Mouse (Mus musculus): ENCODE data around the gene Vsig10. TPM values are rescaled to one million over a fixed set of nuclear protein-coding genes. Genes with fewer than 3 reads are reported as not detected.

Vsig10 gene
- total and polyA plus RNA-seq, 2 experiments, result 1.8 to 4.5 TPM

- no peak overlapping the region for H3K9ac ChIP-seq (ENCODE audit: low read depth, low read length)
- no peak overlapping the region for H3K4me3 ChIP-seq (ENCODE audit: insufficient read depth, low read depth, low read length)
- no peaks in the 10 kb centered on the region for H3K79me2 ChIP-seq (ENCODE audit: control insufficient read depth, insufficient read depth, low read length)
- H3K27me3 ChIP-seq (ENCODE audit: control insufficient read depth, insufficient read depth, low read length), result no peaks in the 10 kb centered on the region
- no peaks in the 10 kb centered on the region for H3K36me3 ChIP-seq (ENCODE audit: control insufficient read depth, insufficient read depth, low read length)
- H3K27ac ChIP-seq (replicated peaks; ENCODE audit: insufficient read depth, low read depth, low read length), result no peak overlapping the region
- no peak for DNase-seq (ENCODE audit: extremely low read depth, low read depth, low spot score)
- TF ChIP-seq POLR2A (IDR thresholded peaks at IDR 0.05; ENCODE audit: extremely low read depth, insufficient read depth, low read length), result no peak
- TF ChIP-seq CTCF (IDR thresholded peaks at IDR 0.05; ENCODE audit: low read depth, low read length), result no peak
- 88% methylated on average over 5 of the region's 5 CpGs for WGBS
- H3K4me1 ChIP-seq (ENCODE audit: control insufficient read depth, insufficient read depth, low read length), result no peaks in the 10 kb centered on the region
Measured at GRCm38 (mm10) chr5:117395834-117396233, 77.0 kb downstream of the Vsig10 start.

- WGBS, result 52% methylated on average over 6 of the region's 6 CpGs
- no peaks in the 10 kb centered on the region for H3K4me1 ChIP-seq (ENCODE audit: control insufficient read depth, insufficient read depth, low read length)
- H3K9ac ChIP-seq (ENCODE audit: low read depth, low read length), result no peak overlapping the region
- no peaks in the 10 kb centered on the region for H3K36me3 ChIP-seq (ENCODE audit: control insufficient read depth, insufficient read depth, low read length)
- no peak overlapping the region for H3K27ac ChIP-seq (replicated peaks; ENCODE audit: insufficient read depth, low read depth, low read length)
- H3K27me3 ChIP-seq (ENCODE audit: control insufficient read depth, insufficient read depth, low read length), result no peaks in the 10 kb centered on the region
- H3K79me2 ChIP-seq (ENCODE audit: control insufficient read depth, insufficient read depth, low read length), result no peaks in the 10 kb centered on the region
- TF ChIP-seq POLR2A (IDR thresholded peaks at IDR 0.05; ENCODE audit: extremely low read depth, insufficient read depth, low read length) (no peak), CTCF (IDR thresholded peaks at IDR 0.05; ENCODE audit: low read depth, low read length) (no peak)
- H3K4me3 ChIP-seq (ENCODE audit: insufficient read depth, low read depth, low read length), result no peak overlapping the region
- no peak for DNase-seq (ENCODE audit: extremely low read depth, low read depth, low spot score)
Measured at GRCm38 (mm10) chr5:117396596-117397014, 77.7 kb downstream of the Vsig10 start.

- WGBS, result 78% methylated on average over 6 of the region's 6 CpGs
Measured at GRCm38 (mm10) chr5:117397371-117397770, 78.5 kb downstream of the Vsig10 start.

GRCm38 (mm10) chr5:117398007-117398550 is 79.2 kb downstream of the Vsig10 start:
- no peak overlapping the region for H3K4me3 ChIP-seq (ENCODE audit: insufficient read depth, low read depth, low read length)
- no peak overlapping the region for H3K27ac ChIP-seq (replicated peaks; ENCODE audit: insufficient read depth, low read depth, low read length)
- DNase-seq (ENCODE audit: extremely low read depth, low read depth, low spot score), result no peak
- H3K27me3 ChIP-seq (ENCODE audit: control insufficient read depth, insufficient read depth, low read length), result no peaks in the 10 kb centered on the region
- no peaks in the 10 kb centered on the region for H3K79me2 ChIP-seq (ENCODE audit: control insufficient read depth, insufficient read depth, low read length)
- no peaks in the 10 kb centered on the region for H3K36me3 ChIP-seq (ENCODE audit: control insufficient read depth, insufficient read depth, low read length)
- WGBS, result 62% methylated on average over 5 of the region's 5 CpGs
- TF ChIP-seq POLR2A (IDR thresholded peaks at IDR 0.05; ENCODE audit: extremely low read depth, insufficient read depth, low read length) (no peak), CTCF (IDR thresholded peaks at IDR 0.05; ENCODE audit: low read depth, low read length) (no peak)
- H3K4me1 ChIP-seq (ENCODE audit: control insufficient read depth, insufficient read depth, low read length), result no peaks in the 10 kb centered on the region
- no peak overlapping the region for H3K9ac ChIP-seq (ENCODE audit: low read depth, low read length)

More at GRCm38 (mm10) chr5:117397371-117397770, 78.5 kb downstream of the Vsig10 start:
- Histone ChIP-seq H3K79me2 (ENCODE audit: control insufficient read depth, insufficient read depth, low read length) (no peaks in the 10 kb centered on the region), H3K4me1 (ENCODE audit: control insufficient read depth, insufficient read depth, low read length) (no peaks in the 10 kb centered on the region), H3K36me3 (ENCODE audit: control insufficient read depth, insufficient read depth, low read length) (no peaks in the 10 kb centered on the region), H3K27ac (replicated peaks; ENCODE audit: insufficient read depth, low read depth, low read length) (no peak overlapping the region), H3K27me3 (ENCODE audit: control insufficient read depth, insufficient read depth, low read length) (no peaks in the 10 kb centered on the region), H3K9ac (ENCODE audit: low read depth, low read length) (no peak overlapping the region), H3K4me3 (ENCODE audit: insufficient read depth, low read depth, low read length) (no peak overlapping the region)
- TF ChIP-seq POLR2A (IDR thresholded peaks at IDR 0.05; ENCODE audit: extremely low read depth, insufficient read depth, low read length) (no peak), CTCF (IDR thresholded peaks at IDR 0.05; ENCODE audit: low read depth, low read length) (no peak)
- no peak for DNase-seq (ENCODE audit: extremely low read depth, low read depth, low spot score)

- no peaks in the 10 kb centered on the region for H3K4me1 ChIP-seq (ENCODE audit: control insufficient read depth, insufficient read depth, low read length)
- no peak overlapping the region for H3K4me3 ChIP-seq (ENCODE audit: insufficient read depth, low read depth, low read length)
- no peaks in the 10 kb centered on the region for H3K36me3 ChIP-seq (ENCODE audit: control insufficient read depth, insufficient read depth, low read length)
- DNase-seq (ENCODE audit: extremely low read depth, low read depth, low spot score), result no peak
- WGBS, result 77% methylated on average over 9 of the region's 9 CpGs
- no peak for TF ChIP-seq CTCF (IDR thresholded peaks at IDR 0.05; ENCODE audit: low read depth, low read length)
- TF ChIP-seq POLR2A (IDR thresholded peaks at IDR 0.05; ENCODE audit: extremely low read depth, insufficient read depth, low read length), result no peak
- no peak overlapping the region for H3K9ac ChIP-seq (ENCODE audit: low read depth, low read length)
- H3K27me3 ChIP-seq (ENCODE audit: control insufficient read depth, insufficient read depth, low read length), result no peaks in the 10 kb centered on the region
- H3K79me2 ChIP-seq (ENCODE audit: control insufficient read depth, insufficient read depth, low read length), result no peaks in the 10 kb centered on the region
- H3K27ac ChIP-seq (replicated peaks; ENCODE audit: insufficient read depth, low read depth, low read length), result no peak overlapping the region
Measured at GRCm38 (mm10) chr5:117399281-117399680, 80.4 kb downstream of the Vsig10 start.

- Histone ChIP-seq H3K4me1 (ENCODE audit: control insufficient read depth, insufficient read depth, low read length) (no peaks in the 10 kb centered on the region), H3K4me3 (ENCODE audit: insufficient read depth, low read depth, low read length) (no peak overlapping the region), H3K27ac (replicated peaks; ENCODE audit: insufficient read depth, low read depth, low read length) (no peak overlapping the region), H3K36me3 (ENCODE audit: control insufficient read depth, insufficient read depth, low read length) (no peaks in the 10 kb centered on the region), H3K27me3 (ENCODE audit: control insufficient read depth, insufficient read depth, low read length) (no peaks in the 10 kb centered on the region), H3K9ac (ENCODE audit: low read depth, low read length) (no peak overlapping the region), H3K79me2 (ENCODE audit: control insufficient read depth, insufficient read depth, low read length) (no peaks in the 10 kb centered on the region)
- DNase-seq (ENCODE audit: extremely low read depth, low read depth, low spot score), result no peak
- TF ChIP-seq CTCF (IDR thresholded peaks at IDR 0.05; ENCODE audit: low read depth, low read length), result no peak
- no peak for TF ChIP-seq POLR2A (IDR thresholded peaks at IDR 0.05; ENCODE audit: extremely low read depth, insufficient read depth, low read length)
- 81% methylated on average over 8 of the region's 8 CpGs for WGBS
Measured at GRCm38 (mm10) chr5:117403609-117404008, 84.7 kb downstream of the Vsig10 start.

Other genes with a start within 250 kb of the Vsig10 start
- gene Suds3, start 203.0 kb upstream of the Vsig10 start, total RNA-seq (2014; rRNA removed), result 59.9 and 61.4 TPM in 2 replicates
- gene Suds3, start 203.0 kb upstream of the Vsig10 start, polyA plus RNA-seq (2012; rRNA removed), result 77.1 and 82.8 TPM in 2 replicates
- 23.0 and 27.9 TPM in 2 replicates for gene Taok3, start 199.0 kb upstream of the Vsig10 start, total RNA-seq (2014; rRNA removed)
- gene Taok3, start 199.0 kb upstream of the Vsig10 start, polyA plus RNA-seq (2012; rRNA removed), result 14.7 and 16.2 TPM in 2 replicates
- 252 and 253 TPM in 2 replicates for gene Pebp1, start 31.5 kb upstream of the Vsig10 start, total RNA-seq (2014; rRNA removed)
- 719 and 995 TPM in 2 replicates for gene Pebp1, start 31.5 kb upstream of the Vsig10 start, polyA plus RNA-seq (2012; rRNA removed)
- 27.9 and 41.8 TPM in 2 replicates for gene Wsb2, start 38.2 kb downstream of the Vsig10 start, total RNA-seq (2014; rRNA removed)
- 70.9 and 87.9 TPM in 2 replicates for gene Wsb2, start 38.2 kb downstream of the Vsig10 start, polyA plus RNA-seq (2012; rRNA removed)
- gene Rfc5, start 70.0 kb downstream of the Vsig10 start, total RNA-seq (2014; rRNA removed), result 6.1 and 10.7 TPM in 2 replicates
- 11.1 and 12.3 TPM in 2 replicates for gene Rfc5, start 70.0 kb downstream of the Vsig10 start, polyA plus RNA-seq (2012; rRNA removed)
- 0.09 and 0.13 TPM in 2 replicates for gene Ksr2, start 94.9 kb downstream of the Vsig10 start, total RNA-seq (2014; rRNA removed)
- 0.05 and 0.06 TPM in 2 replicates for gene Ksr2, start 94.9 kb downstream of the Vsig10 start, polyA plus RNA-seq (2012; rRNA removed)